In genomic region chr10:7182555-7183170, GRCm38 (mm10) we compare ENCODE assay signal across 8 mouse cellular contexts. TPM values are rescaled to one million over a fixed set of nuclear protein-coding genes. Genes with fewer than 3 reads are reported as not detected.
DNase-seq lines count a peak whose midpoint lies in the region; ATAC-seq lines count a peak whose summit lies in the region.

No protein-coding gene starts in this region.

- WGBS in liver, embryonic 11.5 days = 80% methylated on average over 12 of the region's 12 CpGs
- 69% methylated on average over 12 of the region's 12 CpGs for WGBS in liver, embryonic 12.5 days (ENCODE audit: insufficient replicate concordance)
- WGBS in embryonic facial prominence, embryonic 10.5 days = 69% methylated on average over 12 of the region's 12 CpGs
- 49% methylated on average over 12 of the region's 12 CpGs for WGBS in intestine, embryonic 16.5 days
- 62% methylated on average over 12 of the region's 12 CpGs for WGBS in neural tube, embryonic 15.5 days

- no peak overlapping the region for H3K4me3 ChIP-seq in liver, embryonic 11.5 days (ENCODE audit: low read depth, low read length)
- H3K4me3 ChIP-seq in liver, embryonic 12.5 days = no peak overlapping the region
- H3K4me3 ChIP-seq in embryonic facial prominence, embryonic 10.5 days = 0 out of 2 replicates have a peak overlapping the region, but pooled peaks have one; percentile 1
- H3K4me3 ChIP-seq in intestine, embryonic 16.5 days (ENCODE audit: low read length) = no peak overlapping the region
- no peak overlapping the region for H3K4me3 ChIP-seq in neural tube, embryonic 15.5 days (replicated peaks)

- H3K9ac ChIP-seq in liver, embryonic 11.5 days (ENCODE audit: low read depth, low read length) = no peak overlapping the region
- H3K9ac ChIP-seq in liver, embryonic 12.5 days = no peak overlapping the region
- peak overlapping the region; percentile 18; the same call in 1 of the 2 replicates for H3K9ac ChIP-seq in intestine, embryonic 16.5 days (ENCODE audit: low read depth, low read length)
- H3K9ac ChIP-seq in neural tube, embryonic 15.5 days (replicated peaks) = no peak overlapping the region

- H3K27me3 ChIP-seq in liver, embryonic 11.5 days (replicated peaks; ENCODE audit: control insufficient read depth, insufficient read depth, low read length) = no peaks in the 10 kb centered on the region
- H3K27me3 ChIP-seq in liver, embryonic 12.5 days (replicated peaks) = no peaks in the 10 kb centered on the region
- H3K27me3 ChIP-seq in embryonic facial prominence, embryonic 10.5 days (replicated peaks; ENCODE audit: low read depth, poor library complexity, severe bottlenecking) = no peaks in the 10 kb centered on the region
- no peaks in the 10 kb centered on the region for H3K27me3 ChIP-seq in intestine, embryonic 16.5 days (replicated peaks; ENCODE audit: control insufficient read depth, insufficient read depth, low read length)
- H3K27me3 ChIP-seq in neural tube, embryonic 15.5 days (replicated peaks) = no peaks in the 10 kb centered on the region

- no peak for DNase-seq in liver, embryonic 11.5 days (ENCODE audit: low spot score)
- no peak for DNase-seq in embryonic facial prominence, embryonic 10.5 days (ENCODE audit: low spot score)
- DNase-seq in layer of hippocampus, postnatal 10 days (ENCODE audit: low spot score in 2 of 2) = no peak
- no peak for DNase-seq in urinary bladder, adult 18-20 months (ENCODE audit: low spot score in 2 of 2)

- no peak for ATAC-seq in liver, embryonic 11.5 days (replicated peaks; ENCODE audit: low FRiP score)
- ATAC-seq in liver, embryonic 12.5 days = no peak
- peak; percentile 20; the same call in 1 of the 2 replicates for ATAC-seq in intestine, embryonic 16.5 days
- peak; percentile 38; the same call in 1 of the 2 replicates for ATAC-seq in neural tube, embryonic 15.5 days (ENCODE audit: low FRiP score)
- no peak for ATAC-seq in activated CD4-positive, CD25-positive, alpha-beta regulatory T cell, adult 4 months

- no peaks in the 10 kb centered on the region for H3K9me3 ChIP-seq in liver, embryonic 11.5 days (ENCODE audit: control insufficient read depth, low read length)
- H3K9me3 ChIP-seq in liver, embryonic 12.5 days (replicated peaks) = no peaks in the 10 kb centered on the region
- no peaks in the 10 kb centered on the region for H3K9me3 ChIP-seq in embryonic facial prominence, embryonic 10.5 days
- H3K9me3 ChIP-seq in intestine, embryonic 16.5 days (ENCODE audit: control insufficient read depth, low read length) = no peaks in the 10 kb centered on the region
- no peaks in the 10 kb centered on the region for H3K9me3 ChIP-seq in neural tube, embryonic 15.5 days (replicated peaks)

- peaks cover 18% of the 10 kb centered on the region for H3K4me1 ChIP-seq in liver, embryonic 11.5 days (replicated peaks; ENCODE audit: control insufficient read depth, insufficient read depth, low read length)
- H3K4me1 ChIP-seq in liver, embryonic 12.5 days = peaks cover 31% of the 10 kb centered on the region
- peaks cover 40% of the 10 kb centered on the region for H3K4me1 ChIP-seq in embryonic facial prominence, embryonic 10.5 days
- peaks cover 35% of the 10 kb centered on the region for H3K4me1 ChIP-seq in intestine, embryonic 16.5 days (ENCODE audit: control insufficient read depth, insufficient read depth, low read length)
- H3K4me1 ChIP-seq in neural tube, embryonic 15.5 days = peaks cover 15% of the 10 kb centered on the region

- no peak overlapping the region for H3K4me2 ChIP-seq in liver, embryonic 11.5 days
- no peak overlapping the region for H3K4me2 ChIP-seq in liver, embryonic 12.5 days
- H3K4me2 ChIP-seq in intestine, embryonic 16.5 days (ENCODE audit: low read depth, low read length) = peak overlapping the region; percentile 27
- H3K4me2 ChIP-seq in neural tube, embryonic 15.5 days = peak overlapping the region; percentile 17

- H3K27ac ChIP-seq in liver, embryonic 11.5 days (ENCODE audit: low read depth, low read length) = 0 out of 2 replicates have a peak overlapping the region, but pooled peaks have one; percentile 28
- no peak overlapping the region for H3K27ac ChIP-seq in liver, embryonic 12.5 days
- H3K27ac ChIP-seq in embryonic facial prominence, embryonic 10.5 days (replicated peaks) = peak overlapping the region; percentile 59
- peak overlapping the region; percentile 73 for H3K27ac ChIP-seq in intestine, embryonic 16.5 days (ENCODE audit: low read length)
- H3K27ac ChIP-seq in neural tube, embryonic 15.5 days (replicated peaks) = peak overlapping the region; percentile 60

- H3K36me3 ChIP-seq in liver, embryonic 11.5 days (ENCODE audit: control insufficient read depth, insufficient read depth, low read length) = peaks cover 2% of the 10 kb centered on the region; the same call in 1 of the 2 replicates
- no peaks in the 10 kb centered on the region for H3K36me3 ChIP-seq in liver, embryonic 12.5 days
- H3K36me3 ChIP-seq in embryonic facial prominence, embryonic 10.5 days (replicated peaks) = no peaks in the 10 kb centered on the region
- H3K36me3 ChIP-seq in intestine, embryonic 16.5 days (ENCODE audit: control insufficient read depth, insufficient read depth, low read length) = no peaks in the 10 kb centered on the region
- H3K36me3 ChIP-seq in neural tube, embryonic 15.5 days = no peaks in the 10 kb centered on the region

RNA-seq across cellular contexts. Expression of gene Cnksr3, which starts 29.4 kb away (rescaled TPM):
- 8.4 and 8.7 TPM in 2 replicates for polyA plus RNA-seq in liver, embryonic 11.5 days (2014; fragmentation: Nextera tagmentation; extraction: Ambion mirVana)
- 4.8 and 5.3 TPM in 2 replicates for polyA plus RNA-seq in liver, embryonic 12.5 days (2016; fragmentation: Nextera tagmentation; extraction: Ambion mirVana)
- 8.8 and 10.8 TPM in 2 replicates for polyA plus RNA-seq in embryonic facial prominence, embryonic 10.5 days (2016; fragmentation: Nextera tagmentation; extraction: Ambion mirVana)
- polyA plus RNA-seq in intestine, embryonic 16.5 days (2015; fragmentation: Nextera tagmentation; extraction: Ambion mirVana) = 13.4 and 14.2 TPM in 2 replicates
- 2.1 and 4.6 TPM in 2 replicates for polyA plus RNA-seq in neural tube, embryonic 15.5 days (2015; fragmentation: Nextera tagmentation; extraction: Ambion mirVana)
- polyA plus RNA-seq in activated CD4-positive, CD25-positive, alpha-beta regulatory T cell, adult 4 months (2017; shearing (Covaris generic)) = 1 to 10 TPM; 3.2 to 3.6 TPM
- 1 to 10 TPM; 6.6 to 7.0 TPM for total RNA-seq in layer of hippocampus, postnatal 10 days (2021)

Comparison
In these comparisons a context has a peak if more than half of its experiments do, and no peak if none do; other contexts are left out.
1. ATAC-seq: peak in intestine, embryonic 16.5 days (single experiment) and neural tube, embryonic 15.5 days (single experiment); none in liver, embryonic 11.5 days (single experiment), liver, embryonic 12.5 days (single experiment) and activated CD4-positive, CD25-positive, alpha-beta regulatory T cell, adult 4 months (single experiment).
2. H3K4me2 ChIP-seq: peak in intestine, embryonic 16.5 days (single experiment) and neural tube, embryonic 15.5 days (single experiment); none in liver, embryonic 11.5 days (single experiment) and liver, embryonic 12.5 days (single experiment).